Mouse (Mus musculus): ENCODE results near the gene Sema4c. TPM values are rescaled to one million over a fixed set of nuclear protein-coding genes. Genes with fewer than 3 reads are reported as not detected.
A peak's percentile ranks its signal among the peaks of the same experiment; 100 is the strongest.

Gene Sema4c
- total RNA-seq, 2 experiments from 2014 or later: 5.1 to 6.0 TPM

GRCm38 (mm10) chr1:36501261-36501660, 56.9 kb downstream of the Sema4c start:
- peak; percentile 44 for DNase-seq

Small RNAs within 50 kb of the gene (microRNA-seq; reads per million reads assigned to microRNA genes)
- 0 reads per million in 2 experiments for gene Gm47280 (ENCODE audit: borderline replicate concordance in 2 of 2)

Other genes starting within 250 kb of the Sema4c start
- gene Kansl3, start 189.2 kb downstream of the Sema4c start, total RNA-seq (2021): 10 to 100 TPM; 29.7 to 35.3 TPM
- not detected for gene Fer1l5, start 186.1 kb downstream of the Sema4c start, total RNA-seq (2021)
- gene Lman2l, start 113.1 kb downstream of the Sema4c start, total RNA-seq (2021): 10 to 100 TPM; 18.9 to 21.7 TPM
- gene Cnnm4, start 86.7 kb downstream of the Sema4c start, total RNA-seq (2021): 10 to 100 TPM in 1 of 2 experiments, 1 to 10 TPM in 1; 8.4 to 10.5 TPM
- 1 to 10 TPM; 7.4 to 9.7 TPM for gene Cnnm3, start 46.5 kb downstream of the Sema4c start, total RNA-seq (2021)
- gene Ankrd23, start 21.5 kb downstream of the Sema4c start, total RNA-seq (2021): 1,000 to 10,000 TPM; 1,576 to 3,128 TPM
- 1,000 to 10,000 TPM in 1 of 2 experiments, 100 to 1,000 TPM in 1; 766 to 1,527 TPM for gene Gm42417, start 18.9 kb downstream of the Sema4c start, total RNA-seq (2021)
- 1 to 10 TPM; 7.7 to 8.2 TPM for gene Ankrd39, start 10.9 kb downstream of the Sema4c start, total RNA-seq (2021)
- 1 to 10 TPM in 1 of 2 experiments, under 1 TPM in 1; 0.61 to 1.2 TPM for gene Fam178b, start 124.8 kb upstream of the Sema4c start, total RNA-seq (2021)
- gene Cox5b, start 133.1 kb upstream of the Sema4c start, total RNA-seq (2021): 1,000 to 10,000 TPM; 1,291 to 1,333 TPM
- gene 4933424G06Rik, start 151.8 kb upstream of the Sema4c start, total RNA-seq (2021): 1 to 10 TPM in 1 of 2 experiments, not detected in 1; 1.1 TPM
- 100 to 1,000 TPM; 141 to 179 TPM for gene Actr1b, start 156.1 kb upstream of the Sema4c start, total RNA-seq (2021)
- under 1 TPM; 0.24 to 0.28 TPM for gene Zap70, start 203.4 kb upstream of the Sema4c start, total RNA-seq (2021)

Data from gastrocnemius, postnatal 25 days (tissue).